Mouse (Mus musculus) CH12.LX (cell line): Measurements from ENCODE around the gene Dbndd2.

Experiments
- CHD2 ChIP-seq: IDR thresholded peaks from 2 replicates; pipeline ENCODE4 v1.6.1; 2011; ENCODE audit warnings: low read length, improper control_type of control experiment
- CTCF ChIP-seq, 2 experiments: IDR thresholded peaks in 1 of 2; conservative IDR thresholded peaks in 1 of 2; 2 replicates each; pipeline ENCODE4 v1.5.1; 2011 to 2012; ENCODE audit warnings: low read depth in 2 of 2, low read length in 2 of 2, improper control_type of control experiment in 1 of 2, inconsistent platforms in 1 of 2, mild to moderate bottlenecking in 1 of 2, moderate library complexity in 1 of 2
- EP300 ChIP-seq: IDR thresholded peaks from 2 replicates; pipeline ENCODE4 v1.6.1; 2011; ENCODE audit warnings: low read length, improper control_type of control experiment
- HCFC1 ChIP-seq: IDR thresholded peaks from 2 replicates; pipeline ENCODE4 v1.6.1; 2012; ENCODE audit warnings: low read depth, mild to moderate bottlenecking, inconsistent platforms, low read length, improper control_type of control experiment
- JUN ChIP-seq: IDR thresholded peaks from 2 replicates; pipeline ENCODE4 v1.6.1; 2011; ENCODE audit warnings: low read depth, mild to moderate bottlenecking, low read length, improper control_type of control experiment, moderate library complexity; ENCODE audit not compliant: insufficient read depth
- MAX ChIP-seq: IDR thresholded peaks from 2 replicates; pipeline ENCODE4 v1.6.1; 2011; ENCODE audit warnings: low read length, improper control_type of control experiment
- MXI1 ChIP-seq: IDR thresholded peaks from 2 replicates; pipeline ENCODE4 v1.6.1; 2011; ENCODE audit warnings: mild to moderate bottlenecking, low read depth, low read length, improper control_type of control experiment
- POLR2A ChIP-seq: IDR thresholded peaks from 2 replicates; pipeline ENCODE4 v1.6.1; 2011; ENCODE audit warnings: low read depth, mild to moderate bottlenecking, improper control_type of control experiment, low read length
- TBP ChIP-seq: conservative IDR thresholded peaks from 2 replicates; pipeline ENCODE4 v1.6.1; 2011; ENCODE audit warnings: low read depth, low read length, improper control_type of control experiment
- USF1 ChIP-seq: IDR thresholded peaks from 2 replicates; pipeline ENCODE4 v1.6.1; 2014; ENCODE audit warnings: low read depth, mild to moderate bottlenecking, inconsistent platforms, low read length, improper control_type of control experiment

DNA sequence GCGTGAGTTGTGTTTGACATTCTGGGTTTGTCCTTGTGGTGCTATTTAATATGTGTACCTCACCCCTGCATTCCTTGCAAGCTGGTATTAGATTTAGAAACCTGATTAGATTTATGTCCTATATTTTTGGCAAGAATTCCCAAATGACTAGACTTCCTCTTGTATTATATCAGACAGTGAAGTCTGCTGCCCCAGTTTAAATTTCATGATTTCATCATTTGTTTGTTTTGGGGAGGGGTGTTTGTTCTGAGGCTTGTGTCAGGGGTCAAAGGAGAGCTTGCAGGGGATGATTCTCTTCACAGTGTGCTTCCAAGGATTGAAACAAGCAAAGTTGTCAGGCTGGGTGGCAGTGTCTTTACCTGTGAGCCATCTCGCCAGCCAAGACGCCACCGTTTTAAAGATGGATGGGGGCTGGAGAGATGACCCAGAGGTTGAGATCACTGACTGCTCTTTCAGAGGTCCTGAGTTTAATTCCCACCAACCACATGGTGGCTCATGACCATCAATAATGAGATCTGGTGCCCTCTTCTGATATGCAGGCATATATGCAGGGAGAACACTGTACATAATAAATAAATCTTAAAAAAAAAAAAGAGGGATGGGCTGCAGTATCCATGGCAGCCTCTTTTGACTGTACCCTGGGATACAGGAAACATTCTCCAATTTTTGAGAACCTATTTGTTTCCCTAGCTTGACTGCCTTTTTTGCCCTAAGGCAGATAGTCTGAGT, 19.9 kb downstream of the Dbndd2 start:
- TF ChIP-seq MXI1 = no peak
- TF ChIP-seq TBP = no peak
- no peak for TF ChIP-seq CHD2
- TF ChIP-seq CTCF (conservative IDR thresholded peaks at IDR 0.05 in 1 of 2, IDR thresholded peaks at IDR 0.05 in 1 of 2; ENCODE audit: low read depth in 2 of 2, low read length in 2 of 2) = no peak
- no peak for TF ChIP-seq EP300
- TF ChIP-seq POLR2A = no peak
- TF ChIP-seq USF1 = no peak
- TF ChIP-seq HCFC1 = no peak
- TF ChIP-seq JUN = no peak
- TF ChIP-seq MAX = no peak
